Mouse (Mus musculus): ENCODE results near the gene Fbxl3. TPM values are rescaled to one million over a fixed set of nuclear protein-coding genes. Genes with fewer than 3 reads are reported as not detected.

Fbxl3 gene
- polyA plus RNA-seq, 1 experiment from 2014 or later: 35.6 TPM

DNA sequence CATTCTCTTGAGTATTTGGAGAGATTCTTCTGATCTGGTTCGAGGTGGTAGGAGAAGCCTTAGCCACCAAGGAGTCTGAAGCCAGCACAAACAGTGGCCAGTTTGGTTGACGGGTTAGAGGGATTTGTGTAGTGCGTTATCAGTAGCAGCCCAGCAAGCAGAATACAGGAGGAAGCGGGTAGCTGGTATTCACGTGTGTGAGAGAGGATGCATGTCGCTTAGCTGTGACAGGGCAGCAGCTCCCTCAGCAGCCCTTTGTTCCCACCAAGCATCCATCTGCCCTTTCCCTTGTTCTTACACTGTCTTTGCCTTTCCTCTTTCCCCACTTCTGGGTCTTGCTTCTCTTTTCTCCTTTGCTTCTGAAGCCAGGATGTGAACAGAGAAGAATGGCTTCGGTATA lies 24.2 kb downstream of the Fbxl3 start:
- H3K4me1 ChIP-seq (ENCODE audit: control insufficient read depth, insufficient read depth, low read length): 0 out of 2 replicates have a peak, but pooled peaks cover 3% of the 10 kb centered on the region
- 90% methylated on average over 7 of the region's 7 CpGs for WGBS
- no peak overlapping the region for H3K9ac ChIP-seq (ENCODE audit: low read depth, low read length)
- no peak for ATAC-seq (ENCODE audit: low FRiP score, low TSS enrichment)
- no peak overlapping the region for H3K27ac ChIP-seq (ENCODE audit: low read depth, low read length)
- H3K4me2 ChIP-seq (replicated peaks; ENCODE audit: low read depth, low read length): no peak overlapping the region
- H3K4me3 ChIP-seq (ENCODE audit: low read length): no peak overlapping the region
- H3K9me3 ChIP-seq (ENCODE audit: control insufficient read depth, low read length): no peaks in the 10 kb centered on the region
- no peaks in the 10 kb centered on the region for H3K27me3 ChIP-seq (ENCODE audit: control insufficient read depth, insufficient read depth, low read length)
- H3K36me3 ChIP-seq (ENCODE audit: control insufficient read depth, insufficient read depth, low read length): peaks cover 36% of the 10 kb centered on the region; the same call in 1 of the 2 replicates

DNA sequence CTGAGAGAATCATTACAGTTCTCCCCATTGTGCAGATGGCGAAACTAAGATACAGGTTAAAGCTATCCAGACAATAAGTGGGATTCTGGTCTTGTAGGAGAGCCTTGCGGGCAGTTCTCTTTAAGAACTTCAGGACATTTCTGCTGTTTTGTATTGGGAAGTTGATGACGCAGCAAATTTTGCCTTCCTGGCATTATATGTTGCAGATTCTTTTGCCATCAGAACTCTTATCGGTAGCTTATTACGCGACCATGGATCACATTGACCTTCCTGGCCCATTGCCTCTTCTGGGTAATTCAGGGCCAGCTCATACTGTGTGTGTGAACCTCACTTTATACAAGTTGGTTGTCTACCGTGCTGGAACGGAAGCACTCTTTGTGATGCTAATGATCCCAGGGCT lies 25.5 kb downstream of the Fbxl3 start:
- WGBS: 96% methylated on average over 8 of the region's 8 CpGs
- Histone ChIP-seq H3K9ac (ENCODE audit: low read depth, low read length) (no peak overlapping the region), H3K27ac (ENCODE audit: low read depth, low read length) (no peak overlapping the region), H3K4me1 (ENCODE audit: control insufficient read depth, insufficient read depth, low read length) (0 out of 2 replicates have a peak, but pooled peaks cover 3% of the 10 kb centered on the region), H3K27me3 (ENCODE audit: control insufficient read depth, insufficient read depth, low read length) (no peaks in the 10 kb centered on the region), H3K4me2 (replicated peaks; ENCODE audit: low read depth, low read length) (no peak overlapping the region), H3K4me3 (ENCODE audit: low read length) (no peak overlapping the region), H3K9me3 (ENCODE audit: control insufficient read depth, low read length) (no peaks in the 10 kb centered on the region), H3K36me3 (ENCODE audit: control insufficient read depth, insufficient read depth, low read length) (peaks cover 32% of the 10 kb centered on the region; the same call in 1 of the 2 replicates)
- ATAC-seq (ENCODE audit: low FRiP score, low TSS enrichment): no peak

GRCm38 (mm10) chr14:103072731-103073130 lies 26.6 kb downstream of the Fbxl3 start:
- 90% methylated on average over 4 of the region's 4 CpGs for WGBS
- no peak overlapping the region for H3K4me3 ChIP-seq (ENCODE audit: low read length)
- no peaks in the 10 kb centered on the region for H3K9me3 ChIP-seq (ENCODE audit: control insufficient read depth, low read length)
- ATAC-seq (ENCODE audit: low FRiP score, low TSS enrichment): no peak
- H3K9ac ChIP-seq (ENCODE audit: low read depth, low read length): no peak overlapping the region
- 0 out of 2 replicates have a peak, but pooled peaks cover 3% of the 10 kb centered on the region for H3K4me1 ChIP-seq (ENCODE audit: control insufficient read depth, insufficient read depth, low read length)
- peaks cover 30% of the 10 kb centered on the region; the same call in 1 of the 2 replicates for H3K36me3 ChIP-seq (ENCODE audit: control insufficient read depth, insufficient read depth, low read length)
- no peak overlapping the region for H3K4me2 ChIP-seq (replicated peaks; ENCODE audit: low read depth, low read length)
- H3K27ac ChIP-seq (ENCODE audit: low read depth, low read length): no peak overlapping the region
- no peaks in the 10 kb centered on the region for H3K27me3 ChIP-seq (ENCODE audit: control insufficient read depth, insufficient read depth, low read length)

GRCm38 (mm10) chr14:103071471-103071870 lies 27.9 kb downstream of the Fbxl3 start:
- 93% methylated on average over 12 of the region's 12 CpGs for WGBS
- no peak overlapping the region for H3K4me2 ChIP-seq (replicated peaks; ENCODE audit: low read depth, low read length)
- H3K36me3 ChIP-seq (ENCODE audit: control insufficient read depth, insufficient read depth, low read length): peaks cover 23% of the 10 kb centered on the region; the same call in 1 of the 2 replicates
- no peaks in the 10 kb centered on the region for H3K9me3 ChIP-seq (ENCODE audit: control insufficient read depth, low read length)
- no peaks in the 10 kb centered on the region for H3K27me3 ChIP-seq (ENCODE audit: control insufficient read depth, insufficient read depth, low read length)
- no peak overlapping the region for H3K27ac ChIP-seq (ENCODE audit: low read depth, low read length)
- 0 out of 2 replicates have a peak, but pooled peaks cover 3% of the 10 kb centered on the region for H3K4me1 ChIP-seq (ENCODE audit: control insufficient read depth, insufficient read depth, low read length)
- ATAC-seq (ENCODE audit: low FRiP score, low TSS enrichment): no peak
- no peak overlapping the region for H3K4me3 ChIP-seq (ENCODE audit: low read length)
- H3K9ac ChIP-seq (ENCODE audit: low read depth, low read length): no peak overlapping the region

GRCm38 (mm10) chr14:103070790-103071189 lies 28.6 kb downstream of the Fbxl3 start:
- Histone ChIP-seq H3K36me3 (ENCODE audit: control insufficient read depth, insufficient read depth, low read length) (peaks cover 19% of the 10 kb centered on the region; the same call in 1 of the 2 replicates), H3K27ac (ENCODE audit: low read depth, low read length) (no peak overlapping the region), H3K4me3 (ENCODE audit: low read length) (peak overlapping the region; percentile 71), H3K9me3 (ENCODE audit: control insufficient read depth, low read length) (no peaks in the 10 kb centered on the region), H3K27me3 (ENCODE audit: control insufficient read depth, insufficient read depth, low read length) (no peaks in the 10 kb centered on the region), H3K4me2 (replicated peaks; ENCODE audit: low read depth, low read length) (peak overlapping the region; percentile 93), H3K9ac (ENCODE audit: low read depth, low read length) (peak overlapping the region; percentile 77), H3K4me1 (ENCODE audit: control insufficient read depth, insufficient read depth, low read length) (0 out of 2 replicates have a peak, but pooled peaks cover 3% of the 10 kb centered on the region)
- WGBS: 4% methylated on average over 10 of the region's 10 CpGs
- no peak; the same call in 1 of the 2 replicates for ATAC-seq (ENCODE audit: low FRiP score, low TSS enrichment)

DNA sequence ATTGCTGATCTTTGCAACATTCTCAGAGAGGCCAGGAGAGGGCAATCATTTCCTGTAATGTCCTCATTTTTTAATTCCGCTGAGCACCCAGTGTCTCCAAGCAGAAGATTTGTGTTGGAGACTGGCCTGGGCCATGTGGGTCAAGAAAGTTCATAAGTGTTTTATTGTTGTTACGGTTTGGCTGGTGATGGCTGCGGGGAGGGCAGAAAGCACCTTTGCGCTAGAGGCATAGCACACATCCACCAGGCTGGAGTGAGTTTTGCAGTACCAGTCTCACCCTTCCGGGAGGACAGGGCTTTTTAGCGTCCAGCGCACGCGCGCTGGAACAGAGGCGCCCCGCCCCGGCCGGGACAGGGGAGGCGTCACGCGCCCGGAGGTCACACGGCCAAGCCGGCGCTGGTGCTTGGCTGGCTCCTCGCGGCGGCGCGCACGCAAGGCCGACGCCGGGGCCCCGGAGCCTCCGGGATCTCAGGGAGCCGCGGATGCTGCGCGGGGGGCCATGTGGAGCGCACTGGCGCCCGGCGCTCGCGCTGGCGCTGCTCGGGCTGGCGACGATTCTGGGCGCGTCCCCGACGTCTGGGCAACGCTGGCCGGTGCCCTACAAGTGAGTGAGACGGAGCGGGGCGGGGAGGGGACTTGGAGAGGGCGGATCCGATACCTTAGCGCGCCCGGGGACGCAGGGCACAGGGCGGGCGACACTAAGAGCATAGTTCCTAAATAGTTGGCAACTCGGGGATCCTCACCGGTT lies 29.3 kb downstream of the Fbxl3 start, which contains the start of gene Cln5:
Gene Cln5, plus strand, starts transcription at position 353 of the 748 bp plus-strand sequence.
- peak within 1 kb of the TSS; percentile 83 for H3K27ac ChIP-seq (ENCODE audit: low read depth, low read length)
- H3K36me3 ChIP-seq (ENCODE audit: control insufficient read depth, insufficient read depth, low read length): peaks cover 15% of the 10 kb centered on the region; the same call in 1 of the 2 replicates
- peak within 1 kb of the TSS; percentile 77 for H3K9ac ChIP-seq (ENCODE audit: low read depth, low read length)
- ATAC-seq (ENCODE audit: low FRiP score, low TSS enrichment): peak; percentile 99
- H3K4me1 ChIP-seq (ENCODE audit: control insufficient read depth, insufficient read depth, low read length): 0 out of 2 replicates have a peak, but pooled peaks cover 3% of the 10 kb centered on the region
- no peaks in the 10 kb centered on the region for H3K27me3 ChIP-seq (ENCODE audit: control insufficient read depth, insufficient read depth, low read length)
- under 1% methylated on average over 61 of the region's 65 CpGs for WGBS
- no peaks in the 10 kb centered on the region for H3K9me3 ChIP-seq (ENCODE audit: control insufficient read depth, low read length)
- H3K4me2 ChIP-seq (replicated peaks; ENCODE audit: low read depth, low read length): peak within 1 kb of the TSS; percentile 93
- peak within 1 kb of the TSS; percentile 71 for H3K4me3 ChIP-seq (ENCODE audit: low read length)

DNA sequence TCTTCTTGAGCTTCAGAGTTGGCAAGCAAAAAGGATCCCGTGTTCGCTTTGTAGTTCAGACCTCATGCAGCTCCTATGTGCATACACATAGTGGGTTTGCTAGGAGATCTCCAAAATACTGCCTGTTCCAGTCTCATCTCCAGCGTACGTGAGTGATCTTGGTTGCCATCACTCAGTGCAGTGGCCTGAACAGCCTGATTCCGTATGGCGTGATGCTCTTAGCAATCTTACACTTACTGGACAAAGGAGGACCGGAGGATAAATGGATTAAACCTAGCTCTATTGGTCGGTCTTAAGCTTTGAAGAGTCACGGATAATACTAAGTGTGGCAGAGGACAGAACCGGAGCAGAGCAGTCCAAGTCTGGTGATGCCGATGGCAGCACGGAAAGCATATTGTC lies 29.9 kb downstream of the Fbxl3 start:
- H3K27ac ChIP-seq (ENCODE audit: low read depth, low read length): peak overlapping the region; percentile 30; the same call in 1 of the 2 replicates
- 17% methylated on average over 12 of the region's 12 CpGs for WGBS
- H3K4me2 ChIP-seq (replicated peaks; ENCODE audit: low read depth, low read length): peak overlapping the region; percentile 93
- no peaks in the 10 kb centered on the region for H3K9me3 ChIP-seq (ENCODE audit: control insufficient read depth, low read length)
- 0 out of 2 replicates have a peak, but pooled peaks cover 3% of the 10 kb centered on the region for H3K4me1 ChIP-seq (ENCODE audit: control insufficient read depth, insufficient read depth, low read length)
- H3K9ac ChIP-seq (ENCODE audit: low read depth, low read length): peak overlapping the region; percentile 77; the same call in 1 of the 2 replicates
- peaks cover 15% of the 10 kb centered on the region; the same call in 1 of the 2 replicates for H3K36me3 ChIP-seq (ENCODE audit: control insufficient read depth, insufficient read depth, low read length)
- H3K27me3 ChIP-seq (ENCODE audit: control insufficient read depth, insufficient read depth, low read length): no peaks in the 10 kb centered on the region
- H3K4me3 ChIP-seq (ENCODE audit: low read length): peak overlapping the region; percentile 71
- ATAC-seq (ENCODE audit: low FRiP score, low TSS enrichment): no peak; the same call in 1 of the 2 replicates

GRCm38 (mm10) chr14:103065294-103066167 lies 33.8 kb downstream of the Fbxl3 start:
- no peak overlapping the region for H3K4me3 ChIP-seq (ENCODE audit: low read length)
- H3K27ac ChIP-seq (ENCODE audit: low read depth, low read length): no peak overlapping the region
- H3K4me1 ChIP-seq (ENCODE audit: control insufficient read depth, insufficient read depth, low read length): no peaks in the 10 kb centered on the region
- WGBS: 15% methylated on average over 10 of the region's 10 CpGs
- no peak overlapping the region for H3K4me2 ChIP-seq (replicated peaks; ENCODE audit: low read depth, low read length)
- H3K9me3 ChIP-seq (ENCODE audit: control insufficient read depth, low read length): no peaks in the 10 kb centered on the region; the same call in 1 of the 2 replicates
- no peaks in the 10 kb centered on the region for H3K36me3 ChIP-seq (ENCODE audit: control insufficient read depth, insufficient read depth, low read length)
- no peak overlapping the region for H3K9ac ChIP-seq (ENCODE audit: low read depth, low read length)
- ATAC-seq (ENCODE audit: low FRiP score, low TSS enrichment): no peak
- no peaks in the 10 kb centered on the region for H3K27me3 ChIP-seq (ENCODE audit: control insufficient read depth, insufficient read depth, low read length)

Measured in kidney, embryonic 14.5 days (tissue).